Mouse (Mus musculus): ENCODE measurements around the gene Hrnr. TPM values are rescaled to one million over a fixed set of nuclear protein-coding genes. Genes with fewer than 3 reads are reported as not detected.

The Hrnr gene
- polyA plus RNA-seq (2012; rRNA removed), result not detected in 2 replicates

- no peak within 1 kb of the TSS for H3K4me3 ChIP-seq (ENCODE audit: low read depth, low read length)
- no peaks in the 10 kb centered on the region for H3K36me3 ChIP-seq (ENCODE audit: control insufficient read depth, insufficient read depth, low read length)
- TF ChIP-seq CTCF (IDR thresholded peaks at IDR 0.05; ENCODE audit: extremely low read depth, insufficient read length, insufficient replicate concordance, low read depth, low read length) (no peak), POLR2A (IDR thresholded peaks at IDR 0.05; ENCODE audit: low read depth, low read length) (no peak)
- H3K27me3 ChIP-seq (ENCODE audit: control insufficient read depth, insufficient read depth, low read length), result no peaks in the 10 kb centered on the region
- no peaks in the 10 kb centered on the region for H3K4me1 ChIP-seq (ENCODE audit: control insufficient read depth, insufficient read depth, insufficient read length, low read length)
- H3K27ac ChIP-seq (ENCODE audit: insufficient read depth, low read depth, low read length), result no peak within 1 kb of the TSS
- 50% methylated on average over 2 of the region's 2 CpGs for WGBS
Measured at GRCm38 (mm10) chr3:93319449-93319848, at the start of gene Hrnr. Gene Hrnr (plus strand): TSS chr3:93319749.

GRCm38 (mm10) chr3:93273223-93273622, 46.3 kb upstream of the Hrnr start, which contains the start of gene Flg:
Gene Flg (plus strand): TSS chr3:93273523.
- no peak within 1 kb of the TSS for H3K27ac ChIP-seq (ENCODE audit: insufficient read depth, low read depth, low read length)
- no peak within 1 kb of the TSS for H3K4me3 ChIP-seq (ENCODE audit: low read depth, low read length)
- no peaks in the 10 kb centered on the region for H3K27me3 ChIP-seq (ENCODE audit: control insufficient read depth, insufficient read depth, low read length)
- TF ChIP-seq POLR2A (IDR thresholded peaks at IDR 0.05; ENCODE audit: low read depth, low read length) (no peak), CTCF (IDR thresholded peaks at IDR 0.05; ENCODE audit: extremely low read depth, insufficient read length, insufficient replicate concordance, low read depth, low read length) (no peak)
- WGBS, result 78% methylated on average over 2 of the region's 2 CpGs
- H3K4me1 ChIP-seq (ENCODE audit: control insufficient read depth, insufficient read depth, insufficient read length, low read length), result no peaks in the 10 kb centered on the region
- H3K36me3 ChIP-seq (ENCODE audit: control insufficient read depth, insufficient read depth, low read length), result no peaks in the 10 kb centered on the region

GRCm38 (mm10) chr3:93297542-93297941, 22.0 kb upstream of the Hrnr start:
- no peak overlapping the region for H3K4me3 ChIP-seq (ENCODE audit: low read depth, low read length)
- no peak overlapping the region for H3K27ac ChIP-seq (ENCODE audit: insufficient read depth, low read depth, low read length)
- no peaks in the 10 kb centered on the region for H3K27me3 ChIP-seq (ENCODE audit: control insufficient read depth, insufficient read depth, low read length)
- no peaks in the 10 kb centered on the region for H3K36me3 ChIP-seq (ENCODE audit: control insufficient read depth, insufficient read depth, low read length)
- H3K4me1 ChIP-seq (ENCODE audit: control insufficient read depth, insufficient read depth, insufficient read length, low read length), result no peaks in the 10 kb centered on the region
- TF ChIP-seq POLR2A (IDR thresholded peaks at IDR 0.05; ENCODE audit: low read depth, low read length) (no peak), CTCF (IDR thresholded peaks at IDR 0.05; ENCODE audit: extremely low read depth, insufficient read length, insufficient replicate concordance, low read depth, low read length) (no peak)
- 74% methylated on average over 2 of the region's 2 CpGs for WGBS

- Histone ChIP-seq H3K36me3 (ENCODE audit: control insufficient read depth, insufficient read depth, low read length) (no peaks in the 10 kb centered on the region), H3K4me3 (ENCODE audit: low read depth, low read length) (no peak overlapping the region), H3K27me3 (ENCODE audit: control insufficient read depth, insufficient read depth, low read length) (no peaks in the 10 kb centered on the region), H3K27ac (ENCODE audit: insufficient read depth, low read depth, low read length) (no peak overlapping the region), H3K4me1 (ENCODE audit: control insufficient read depth, insufficient read depth, insufficient read length, low read length) (no peaks in the 10 kb centered on the region)
- TF ChIP-seq POLR2A (IDR thresholded peaks at IDR 0.05; ENCODE audit: low read depth, low read length) (no peak), CTCF (IDR thresholded peaks at IDR 0.05; ENCODE audit: extremely low read depth, insufficient read length, insufficient replicate concordance, low read depth, low read length) (no peak)
- WGBS, result 77% methylated on average over 6 of the region's 6 CpGs
Measured at GRCm38 (mm10) chr3:93299832-93300231, 19.7 kb upstream of the Hrnr start.

- Histone ChIP-seq H3K27me3 (ENCODE audit: control insufficient read depth, insufficient read depth, low read length) (no peaks in the 10 kb centered on the region), H3K36me3 (ENCODE audit: control insufficient read depth, insufficient read depth, low read length) (no peaks in the 10 kb centered on the region), H3K4me1 (ENCODE audit: control insufficient read depth, insufficient read depth, insufficient read length, low read length) (no peaks in the 10 kb centered on the region), H3K27ac (ENCODE audit: insufficient read depth, low read depth, low read length) (no peak overlapping the region), H3K4me3 (ENCODE audit: low read depth, low read length) (no peak overlapping the region)
- WGBS, result 36% methylated on average over 3 of the region's 3 CpGs
- TF ChIP-seq POLR2A (IDR thresholded peaks at IDR 0.05; ENCODE audit: low read depth, low read length), result no peak
- TF ChIP-seq CTCF (IDR thresholded peaks at IDR 0.05; ENCODE audit: extremely low read depth, insufficient read length, insufficient replicate concordance, low read depth, low read length), result no peak
Measured at GRCm38 (mm10) chr3:93301896-93302295, 17.7 kb upstream of the Hrnr start.

GRCm38 (mm10) chr3:93306142-93306541, 13.4 kb upstream of the Hrnr start:
- H3K27ac ChIP-seq (ENCODE audit: insufficient read depth, low read depth, low read length), result no peak overlapping the region
- H3K36me3 ChIP-seq (ENCODE audit: control insufficient read depth, insufficient read depth, low read length), result no peaks in the 10 kb centered on the region
- TF ChIP-seq CTCF (IDR thresholded peaks at IDR 0.05; ENCODE audit: extremely low read depth, insufficient read length, insufficient replicate concordance, low read depth, low read length) (no peak), POLR2A (IDR thresholded peaks at IDR 0.05; ENCODE audit: low read depth, low read length) (no peak)
- no peaks in the 10 kb centered on the region for H3K4me1 ChIP-seq (ENCODE audit: control insufficient read depth, insufficient read depth, insufficient read length, low read length)
- WGBS, result 78% methylated on average over 2 of the region's 2 CpGs
- no peak overlapping the region for H3K4me3 ChIP-seq (ENCODE audit: low read depth, low read length)
- H3K27me3 ChIP-seq (ENCODE audit: control insufficient read depth, insufficient read depth, low read length), result no peaks in the 10 kb centered on the region

GRCm38 (mm10) chr3:93311371-93311770, 8.2 kb upstream of the Hrnr start:
- Histone ChIP-seq H3K36me3 (ENCODE audit: control insufficient read depth, insufficient read depth, low read length) (no peaks in the 10 kb centered on the region), H3K27ac (ENCODE audit: insufficient read depth, low read depth, low read length) (no peak overlapping the region)
- 61% methylated on average over 3 of the region's 3 CpGs for WGBS

More at GRCm38 (mm10) chr3:93311371-93311770, 8.2 kb upstream of the Hrnr start:
- TF ChIP-seq POLR2A (IDR thresholded peaks at IDR 0.05; ENCODE audit: low read depth, low read length) (no peak), CTCF (IDR thresholded peaks at IDR 0.05; ENCODE audit: extremely low read depth, insufficient read length, insufficient replicate concordance, low read depth, low read length) (no peak)
- H3K4me1 ChIP-seq (ENCODE audit: control insufficient read depth, insufficient read depth, insufficient read length, low read length), result no peaks in the 10 kb centered on the region
- H3K27me3 ChIP-seq (ENCODE audit: control insufficient read depth, insufficient read depth, low read length), result no peaks in the 10 kb centered on the region
- H3K4me3 ChIP-seq (ENCODE audit: low read depth, low read length), result no peak overlapping the region
